Mouse (Mus musculus) layer of hippocampus, adult 8-10 months (tissue): ENCODE results near the gene Nfat5. TPM values are rescaled to one million over a fixed set of nuclear protein-coding genes. Genes with fewer than 3 reads are reported as not detected.
A peak's percentile ranks its signal among the peaks of the same experiment; 100 is the strongest.

Experiments
- DNase-seq, 2 experiments: peaks; one replicate each; pipeline ENCODE4 v3.0.0; 2022; ENCODE audit warnings: low spot score in 2 of 2
- total RNA-seq, 4 experiments: library from RNA; stranded (reverse); gene quantifications; 2 replicates each; pipeline ENCODE4 v1.2.4; 2022

Gene Nfat5
- total RNA-seq: 10 to 100 TPM; 54.4 to 78.0 (median 65.1) TPM

DNA sequence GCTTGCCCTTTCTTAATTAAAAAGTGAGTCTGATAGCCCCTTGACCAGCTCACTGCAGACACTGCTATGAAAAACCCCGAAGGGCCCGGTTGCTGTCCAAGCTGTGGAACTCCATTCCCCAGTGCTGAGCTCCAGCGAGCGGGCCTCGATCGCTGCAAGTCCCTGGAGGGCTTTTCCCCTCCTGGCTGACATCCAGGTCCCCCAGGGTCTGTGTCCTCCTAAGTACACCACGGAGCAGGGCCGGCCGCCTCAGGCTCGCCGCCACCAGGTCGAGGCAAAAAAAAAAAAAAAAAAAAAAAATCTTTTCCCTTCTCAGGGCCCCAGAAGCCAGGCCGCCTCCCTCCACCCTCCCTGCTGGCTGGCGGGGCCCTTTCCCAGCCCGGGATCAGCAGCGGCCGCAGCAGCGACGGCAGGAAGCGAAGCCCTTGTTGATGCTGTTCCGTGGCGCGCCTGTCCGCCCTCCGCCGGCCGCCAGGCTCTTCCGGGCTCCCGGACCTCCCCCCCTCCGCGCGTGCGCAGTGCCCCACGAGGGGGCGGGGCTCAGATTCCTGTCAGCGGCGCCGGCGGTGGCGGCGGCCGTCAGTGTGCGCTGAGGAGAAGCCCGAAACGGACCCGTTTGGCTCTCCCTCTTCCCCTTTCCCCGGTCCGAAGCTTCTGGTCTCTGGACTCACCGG is at the start of gene Nfat5:
Gene Nfat5 (plus strand): TSS at position 543 of the 674 bp plus-strand sequence.
- DNase-seq: peak; percentile 90 to 99

DNA sequence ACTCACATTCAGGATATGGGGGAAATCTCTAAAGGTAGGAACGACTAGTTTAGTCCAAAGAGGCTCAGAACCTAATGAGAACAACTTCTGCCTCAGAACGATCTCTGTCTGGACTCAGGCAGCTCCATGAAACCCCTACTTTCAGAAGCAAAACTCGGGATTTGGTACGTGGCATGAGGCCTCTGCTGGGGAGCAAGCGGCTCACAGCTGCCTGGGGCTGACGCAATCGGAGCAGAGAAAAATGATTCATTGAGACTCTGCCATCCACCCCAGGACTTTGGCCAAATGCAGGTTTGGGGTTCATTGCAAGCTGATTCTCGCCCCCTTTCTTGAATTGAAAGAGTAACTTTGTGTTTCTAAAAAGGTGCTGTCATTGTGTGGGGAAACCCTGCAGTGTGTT is 49.1 kb upstream of the Nfat5 start:
- DNase-seq: peak in 1 of 2 experiments; percentile 18

DNA sequence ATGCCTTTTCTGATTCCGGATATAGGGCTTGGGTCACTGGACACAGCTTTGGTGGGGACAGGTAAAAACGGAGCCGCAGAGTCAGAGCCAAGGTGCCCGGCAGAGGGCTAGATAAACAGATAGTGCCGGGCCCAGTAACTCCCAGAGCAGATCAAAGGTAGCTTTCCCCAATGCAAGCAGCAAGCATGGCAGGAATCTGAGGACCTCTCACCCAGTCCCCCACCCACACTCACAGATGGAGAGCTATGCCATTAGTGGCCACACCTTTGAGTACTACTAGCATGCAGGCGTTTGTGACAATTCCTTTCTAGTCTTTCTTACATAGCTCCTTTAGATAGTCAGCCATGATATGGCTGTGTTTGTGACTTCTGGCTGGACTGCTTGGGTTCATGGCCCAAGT is 44.8 kb upstream of the Nfat5 start:
- DNase-seq: no peak

DNA sequence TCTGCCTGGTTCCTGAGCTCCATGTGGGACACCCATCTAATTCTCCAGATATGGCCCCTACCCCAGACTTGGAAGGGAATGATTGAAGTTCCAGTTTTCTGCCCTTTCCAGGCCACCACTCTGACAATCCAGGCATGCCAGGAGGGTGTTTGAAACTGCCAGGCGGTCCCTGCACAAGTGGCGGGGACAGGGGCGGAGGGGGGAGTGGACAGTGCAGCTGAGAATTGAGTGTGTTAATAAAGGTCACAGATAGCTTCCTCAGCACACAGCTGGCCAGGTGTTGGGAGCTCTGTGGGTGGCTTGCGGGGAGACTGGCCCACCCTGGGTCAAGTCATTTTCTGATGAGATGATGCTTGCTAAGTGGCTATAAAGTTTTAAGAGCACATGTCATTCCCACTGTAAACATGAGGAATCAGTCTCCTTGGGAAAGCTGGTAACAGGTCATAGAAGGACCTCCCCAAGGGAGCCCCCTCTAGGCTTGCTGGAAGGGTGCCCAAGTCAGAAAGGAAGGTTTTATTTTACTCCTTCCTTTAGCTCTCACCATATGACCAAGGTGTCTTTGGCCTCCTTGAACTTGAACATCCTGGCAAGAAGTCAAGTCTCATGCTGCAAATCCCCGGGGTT is 41.7 kb upstream of the Nfat5 start:
- DNase-seq: no peak

DNA sequence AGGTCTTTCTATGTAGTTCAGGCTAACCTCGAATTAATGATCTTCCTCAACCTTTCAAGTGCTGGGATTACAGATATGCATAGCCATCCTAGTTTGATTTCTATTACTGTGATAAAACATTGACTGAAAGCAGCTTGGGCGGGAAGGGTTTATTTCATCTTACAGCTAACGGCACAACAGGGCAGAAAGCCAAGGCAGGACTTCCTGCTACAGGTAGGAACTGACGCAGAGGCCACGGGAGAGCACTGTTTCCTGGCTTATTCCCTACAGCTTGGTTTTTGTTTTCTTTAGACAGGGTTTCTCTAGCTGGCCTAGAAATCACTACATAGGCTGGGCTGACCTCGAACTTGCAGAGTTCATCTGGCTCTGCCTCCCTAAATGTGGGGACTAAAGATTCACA is 40.1 kb upstream of the Nfat5 start:
- DNase-seq: no peak

DNA sequence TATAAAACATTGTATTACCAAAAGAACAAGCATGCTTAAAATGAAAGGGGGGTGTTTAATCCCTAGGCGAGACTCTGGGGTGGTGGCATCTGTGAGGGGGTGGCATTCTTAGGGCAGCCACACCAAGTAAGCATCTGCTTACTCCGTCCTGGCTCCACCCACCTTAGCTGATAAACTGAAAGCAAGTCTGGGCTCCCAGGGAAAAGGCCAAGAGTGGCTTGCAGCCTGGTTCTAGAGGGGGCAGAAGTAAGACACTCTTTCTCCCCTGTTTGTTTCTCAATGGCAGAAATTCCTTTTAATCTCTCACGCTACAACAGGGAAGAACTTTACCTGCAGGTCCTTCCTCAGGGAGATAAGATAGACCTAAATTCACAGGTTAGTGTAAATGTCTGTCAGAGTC is 38.9 kb upstream of the Nfat5 start:
- peak in 1 of 2 experiments; percentile 14 for DNase-seq

DNA sequence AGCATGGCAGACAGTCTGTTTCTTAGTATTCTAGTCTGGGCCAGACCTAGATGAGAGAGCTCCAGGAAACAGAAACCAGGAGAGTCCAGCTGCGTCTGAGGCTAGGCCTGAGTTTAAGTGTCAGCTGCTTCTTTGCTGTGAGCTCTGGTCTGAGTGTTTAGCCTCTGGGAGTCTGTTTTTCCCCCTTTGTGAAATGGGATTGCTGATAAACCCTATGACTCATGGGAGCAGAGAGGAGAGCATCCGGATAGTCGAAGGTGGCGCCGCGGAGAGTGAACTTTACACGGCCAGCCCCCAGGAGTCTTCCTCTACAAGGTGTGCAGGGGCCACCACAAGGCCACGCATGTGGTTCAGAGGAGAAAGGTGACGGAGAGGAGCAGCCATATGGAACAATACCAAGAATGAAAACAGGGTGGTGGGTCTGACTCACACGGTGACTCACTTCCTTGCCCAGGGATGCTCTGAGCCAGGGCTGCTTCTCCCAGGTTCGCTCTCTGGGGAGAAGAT is 38.3 kb upstream of the Nfat5 start:
- no peak for DNase-seq

DNA sequence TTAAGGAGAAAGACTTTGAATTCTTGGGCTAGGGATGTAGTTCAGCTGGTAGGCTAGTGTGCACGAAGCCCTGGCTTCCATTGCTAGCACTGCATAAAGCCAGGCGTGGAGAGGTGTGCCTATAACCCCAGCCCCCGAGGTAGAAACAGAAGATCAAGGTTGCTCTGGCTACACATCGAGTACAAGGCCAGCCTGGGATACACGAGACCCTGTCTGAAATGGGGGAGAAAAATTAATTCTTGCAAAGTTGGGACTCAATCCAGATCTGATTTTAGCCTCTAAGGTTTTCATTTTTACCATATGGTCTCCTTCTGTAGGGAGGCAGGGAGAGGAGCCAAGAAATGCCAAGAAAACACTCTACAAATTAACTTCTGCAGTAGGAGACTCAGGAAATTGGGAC is 36.0 kb upstream of the Nfat5 start:
- peak in 1 of 2 experiments; percentile 34 for DNase-seq

DNA sequence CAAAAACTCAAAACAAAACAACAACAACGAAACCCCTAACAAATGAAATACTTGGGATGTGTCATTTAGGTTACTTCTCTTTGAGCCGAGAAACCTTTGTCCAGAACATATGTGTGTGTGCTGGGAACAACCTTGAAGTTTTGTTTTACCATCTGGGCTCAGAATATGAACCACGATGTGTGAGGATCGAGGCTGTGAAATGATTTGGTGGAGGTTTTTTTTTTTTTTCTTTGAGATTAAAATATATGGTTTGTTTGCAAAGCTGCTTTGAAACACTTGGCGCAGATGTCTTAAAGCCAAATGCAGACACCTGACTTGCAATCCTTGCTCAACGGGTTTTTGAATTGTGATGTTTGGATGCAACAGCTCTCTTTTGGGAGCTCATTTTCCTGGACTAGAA is 33.1 kb upstream of the Nfat5 start:
- no peak for DNase-seq

DNA sequence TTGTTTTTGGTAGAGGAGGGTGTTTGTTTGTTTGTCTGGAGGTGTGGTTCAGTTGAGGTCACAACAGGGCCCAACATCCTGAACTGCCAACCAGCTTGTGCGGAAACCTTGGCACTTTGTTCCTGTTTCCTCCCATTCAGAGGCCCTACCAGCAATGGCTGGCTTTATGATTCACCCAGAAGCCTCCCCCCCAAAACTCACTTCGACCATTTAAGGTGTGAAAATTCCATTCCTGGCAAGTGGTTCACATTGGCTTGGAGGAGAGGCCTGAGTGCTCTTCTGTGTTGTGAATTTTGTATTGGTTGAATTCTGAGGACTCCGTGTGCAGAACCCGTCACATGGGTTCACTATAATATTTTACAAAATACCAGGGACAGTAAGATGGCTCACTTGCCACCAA is 32.1 kb upstream of the Nfat5 start:
- no peak for DNase-seq

DNA sequence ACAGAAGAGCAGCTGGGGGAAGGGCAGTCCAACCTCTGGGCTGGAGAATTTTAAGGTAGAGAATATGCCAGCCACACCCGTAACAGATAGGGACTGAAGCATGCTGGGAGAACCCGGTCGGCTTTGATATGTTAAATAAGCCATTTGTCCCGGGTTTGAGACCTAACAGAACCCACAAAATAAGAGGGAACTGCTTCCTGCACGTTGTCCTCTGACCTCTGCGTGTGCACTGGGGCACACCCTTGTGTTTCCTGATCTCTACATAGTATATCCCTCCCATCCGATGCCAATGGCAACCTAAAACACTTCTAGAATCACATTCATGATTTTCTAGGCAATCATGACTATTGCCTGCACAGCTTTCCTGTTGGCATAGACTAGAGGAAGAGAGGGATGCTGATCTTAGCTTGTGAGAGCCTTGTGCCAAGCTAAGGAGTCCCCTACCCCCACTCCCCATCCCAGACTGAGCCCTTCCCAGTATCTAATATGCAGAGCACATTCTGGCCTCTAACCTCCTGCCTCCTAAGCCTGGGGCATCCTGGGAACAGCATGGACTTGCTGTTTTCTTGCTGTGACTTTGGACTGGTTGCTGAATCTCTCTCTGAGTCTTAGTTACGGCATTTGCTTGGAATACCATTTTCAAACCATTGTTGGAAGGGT is 31.1 kb upstream of the Nfat5 start:
- no peak for DNase-seq

DNA sequence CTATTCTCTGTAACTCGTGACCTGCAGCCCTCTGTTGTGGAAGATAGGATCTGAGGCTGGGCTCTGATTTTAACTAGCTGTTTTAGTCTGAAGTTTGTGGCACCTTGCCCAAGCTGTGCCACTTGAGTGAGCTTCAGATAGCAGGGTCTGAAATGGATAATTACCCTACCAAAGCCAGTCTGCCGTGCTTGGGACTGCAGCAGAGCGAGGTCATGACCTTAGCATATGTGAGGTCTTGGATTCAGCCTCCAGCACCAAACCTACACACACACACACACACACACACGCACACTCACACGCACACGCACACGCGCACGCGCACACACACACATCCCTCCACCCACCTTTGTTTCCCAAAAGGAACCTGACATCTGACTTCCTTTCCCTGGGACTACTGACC is 27.5 kb upstream of the Nfat5 start:
- DNase-seq: no peak

DNA sequence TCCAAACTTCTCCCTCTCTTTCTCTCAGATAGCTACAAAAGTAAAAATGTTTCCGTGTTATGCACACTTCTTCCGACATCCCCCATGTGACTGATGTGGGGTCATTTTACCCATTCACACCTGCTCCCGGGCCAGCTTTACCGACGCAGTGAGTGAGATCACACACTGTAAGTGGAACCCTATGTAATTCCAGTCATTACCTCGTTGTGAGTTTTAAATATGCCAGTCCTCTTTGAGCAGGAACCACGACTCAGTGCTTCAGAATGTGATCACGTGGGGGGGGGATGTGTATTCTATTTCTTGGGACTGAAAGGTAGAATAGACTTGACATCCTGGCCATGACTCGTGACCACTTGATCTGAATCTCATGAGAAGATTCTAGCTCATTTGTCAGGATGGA is 24.8 kb upstream of the Nfat5 start:
- DNase-seq: no peak

DNA sequence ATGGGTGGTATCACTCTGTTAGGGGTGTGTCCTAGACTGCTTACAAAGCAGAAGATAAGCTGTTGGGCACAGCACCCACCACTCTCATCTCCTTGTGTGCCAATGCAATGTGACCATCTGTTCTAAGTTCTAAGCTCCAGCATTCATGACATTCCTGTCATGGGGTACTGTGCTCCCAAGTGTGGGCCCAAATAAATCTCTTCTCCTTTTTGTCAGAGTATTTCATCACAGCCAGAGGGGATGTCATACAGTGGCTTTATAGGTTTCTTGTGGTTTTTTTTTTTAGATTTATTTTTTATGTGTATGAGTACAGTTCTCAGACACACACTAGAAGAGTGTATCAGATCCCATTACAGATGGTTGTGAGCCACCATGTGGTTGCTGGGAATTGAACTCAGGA is 24.1 kb upstream of the Nfat5 start:
- DNase-seq: no peak

DNA sequence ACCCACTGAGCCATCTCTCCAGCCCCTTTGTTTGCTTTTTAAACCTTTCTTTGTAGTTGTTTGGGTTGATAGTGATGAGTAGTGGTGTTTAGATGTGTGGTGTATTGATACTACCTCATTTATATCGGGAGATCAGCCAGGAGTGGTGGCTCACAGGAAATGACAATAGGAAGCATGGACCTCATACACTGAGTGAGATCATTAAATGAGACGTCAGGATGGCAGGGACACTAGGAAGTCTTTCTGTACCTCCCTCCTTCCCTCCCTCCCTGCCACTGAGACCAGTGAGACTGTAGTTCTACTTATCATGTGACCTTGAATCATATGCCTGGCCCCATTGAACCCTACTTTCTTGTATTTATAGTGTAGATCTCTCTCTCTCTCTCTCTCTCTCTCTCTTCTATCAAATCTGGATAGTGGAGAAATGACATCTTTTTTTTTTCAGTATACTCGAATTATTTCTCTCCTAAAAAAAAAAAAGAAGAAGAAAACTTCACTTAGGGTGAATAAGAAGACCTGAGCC is 23.6 kb upstream of the Nfat5 start:
- no peak for DNase-seq

DNA sequence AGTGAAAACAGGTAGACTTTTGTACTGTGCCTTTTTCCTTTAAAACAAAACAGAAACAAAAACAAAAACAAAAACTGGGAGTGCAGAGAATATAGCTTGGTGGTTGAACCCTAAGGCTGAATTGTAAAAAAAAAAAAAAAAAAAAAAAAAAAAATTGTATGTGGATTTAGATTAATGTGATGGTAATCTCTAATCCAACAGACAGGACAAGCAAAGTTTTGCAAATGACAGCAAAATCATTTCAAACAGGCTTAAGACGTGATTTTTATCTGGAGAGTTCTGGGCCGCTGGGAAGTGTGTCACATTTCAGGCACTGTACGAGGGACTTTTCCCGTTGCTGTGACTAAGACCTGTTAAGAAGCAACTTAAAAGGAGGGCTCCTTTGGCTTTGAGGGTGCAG is 23.0 kb upstream of the Nfat5 start:
- DNase-seq: no peak

DNA sequence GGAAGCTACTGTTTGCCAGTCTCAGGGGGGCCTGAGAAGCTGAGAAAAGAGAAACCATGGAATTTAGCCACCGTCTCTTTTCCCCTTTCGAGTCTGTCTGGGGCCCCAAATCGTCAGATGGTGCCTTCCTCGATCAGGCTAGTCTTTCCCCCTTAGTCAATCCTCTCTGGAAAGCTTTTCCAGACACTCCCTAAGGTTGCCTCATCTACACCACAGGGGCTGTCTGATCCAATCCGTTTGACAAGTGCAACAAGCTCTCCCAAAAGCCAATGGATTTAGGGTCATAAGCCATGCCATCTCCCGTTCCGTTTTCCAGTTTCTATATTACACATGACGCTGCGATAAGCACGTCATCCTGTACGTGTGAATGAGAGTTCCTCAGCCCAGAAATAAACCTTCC is 22.5 kb upstream of the Nfat5 start:
- DNase-seq: no peak

DNA sequence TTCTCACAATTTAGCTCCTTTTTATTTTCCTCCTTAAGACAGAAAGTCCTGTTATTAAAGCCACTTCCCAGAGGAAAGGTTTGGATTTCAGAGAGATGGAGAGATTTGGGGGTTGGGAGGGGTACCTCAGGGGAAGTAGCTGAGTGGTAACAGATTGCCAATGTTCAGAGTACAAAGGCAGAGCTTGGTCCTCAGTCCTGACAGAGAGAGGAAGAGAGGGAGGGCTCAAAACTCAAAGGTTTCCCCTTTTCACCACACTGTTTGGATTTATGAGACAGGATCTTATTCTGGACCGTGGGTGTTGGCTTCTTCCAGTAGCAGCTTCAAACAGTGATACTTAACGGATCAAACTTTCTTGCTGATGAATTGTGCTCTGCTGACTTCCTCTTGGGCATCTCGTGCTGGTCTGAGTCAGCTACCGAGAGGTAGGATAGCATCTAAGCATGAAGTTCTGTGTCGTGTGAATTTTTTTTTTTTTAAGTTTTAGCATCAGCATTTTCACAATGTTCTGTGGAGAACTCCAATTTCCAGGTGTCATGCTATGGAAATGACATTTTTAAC is 15.9 kb upstream of the Nfat5 start:
- no peak for DNase-seq

DNA sequence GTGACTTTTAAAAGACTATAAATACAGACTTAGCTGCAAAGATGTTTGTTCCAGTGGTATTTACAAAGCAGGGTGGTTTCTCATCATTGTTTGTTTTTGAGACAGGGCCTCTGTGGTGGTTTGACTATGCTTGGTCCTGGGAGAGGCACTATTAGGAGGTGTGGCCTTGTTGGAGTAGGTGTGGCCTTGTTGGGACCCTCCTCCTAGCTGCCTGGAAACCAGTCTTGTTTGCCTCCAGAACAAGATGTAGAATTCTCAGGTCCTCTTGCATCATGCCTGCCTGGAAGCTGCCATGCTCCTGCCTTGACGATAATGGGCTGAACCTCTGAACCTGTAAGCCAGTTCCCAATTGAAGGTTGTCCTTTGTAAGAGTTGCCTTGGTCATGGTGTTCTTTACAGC is 14.7 kb upstream of the Nfat5 start:
- DNase-seq: no peak

DNA sequence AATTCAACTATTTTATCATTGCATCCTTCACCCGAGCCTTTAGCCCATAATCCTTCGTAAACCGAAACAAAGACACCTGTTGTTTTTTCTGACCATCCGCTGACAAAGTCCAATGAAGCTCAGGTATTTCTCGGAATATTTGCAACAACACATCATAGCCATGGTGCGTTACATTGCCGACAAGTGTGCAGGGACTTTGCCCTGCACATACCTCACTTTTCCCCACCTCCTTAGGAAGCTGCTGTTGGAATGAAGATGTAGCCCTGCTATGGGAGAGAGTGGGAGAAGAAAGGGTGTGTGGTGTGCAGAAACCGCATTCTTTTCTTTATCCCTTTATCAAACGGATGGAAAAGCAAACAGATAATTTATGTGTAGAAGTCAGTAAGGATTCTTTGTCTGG is 6.6 kb upstream of the Nfat5 start:
- DNase-seq: no peak

DNA sequence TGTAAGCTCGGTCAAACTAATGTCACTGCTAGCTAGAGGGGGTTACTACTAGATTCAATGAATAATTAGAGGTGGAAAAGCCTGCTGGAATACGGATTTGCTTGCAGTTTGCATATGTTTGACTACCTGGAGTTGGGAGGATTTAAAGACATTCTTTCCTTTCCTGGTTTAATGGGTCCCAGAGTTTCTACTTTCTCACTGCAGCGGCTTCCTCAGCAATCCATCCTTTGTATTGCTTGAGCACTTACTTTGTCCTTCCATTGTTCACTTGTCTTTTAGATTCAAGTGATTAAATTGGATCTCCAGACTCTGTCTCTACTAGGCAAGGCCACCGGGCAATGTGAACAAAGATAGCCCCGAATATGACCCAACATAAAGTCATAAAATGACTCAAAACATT is 5.7 kb upstream of the Nfat5 start:
- no peak for DNase-seq

DNA sequence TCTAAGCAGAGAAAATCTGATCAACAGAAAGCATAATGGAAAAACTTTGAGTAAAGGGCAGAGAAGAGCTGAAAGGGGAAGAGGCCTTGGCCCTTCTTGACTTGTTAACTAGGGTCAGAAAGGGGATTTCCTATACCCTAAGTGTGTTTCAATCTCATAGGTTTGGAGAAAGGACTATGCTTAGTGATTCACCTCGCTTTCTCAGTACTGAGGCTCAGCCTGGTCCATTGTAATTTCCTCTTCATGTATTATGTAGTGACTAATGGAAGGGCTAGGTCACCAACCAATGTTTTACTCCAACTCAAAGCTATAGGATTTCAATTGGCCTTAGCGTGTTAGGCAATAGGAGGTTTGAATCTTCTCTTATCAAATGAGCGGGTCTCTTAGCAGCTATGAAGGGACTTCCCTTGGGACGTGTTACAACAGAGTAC is 2.1 kb upstream of the Nfat5 start:
- no peak for DNase-seq
